Comparison of ENCODE assay signal across 23 mouse cellular contexts in the genomic region with DNA sequence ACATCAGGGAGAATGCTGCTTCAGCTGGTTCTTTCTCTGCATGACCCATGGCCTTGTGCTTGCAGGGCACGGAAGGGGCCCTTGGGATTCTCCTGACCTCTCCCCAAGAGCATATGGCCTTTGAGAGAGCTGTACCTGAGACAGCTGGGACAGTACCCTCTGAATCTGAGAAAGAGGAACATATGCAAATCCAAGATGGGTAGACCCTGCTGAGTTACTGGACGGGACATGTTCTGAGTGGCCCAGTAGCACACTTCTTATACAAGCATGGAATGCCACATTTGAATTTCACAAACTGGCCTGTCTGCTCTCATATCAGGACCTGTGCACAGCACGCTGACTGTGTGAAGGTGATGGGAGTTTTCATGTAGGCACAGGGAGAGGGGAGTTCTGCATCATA.
"Had no signal": no experiment of that assay in that cellular context is flagged by ENCODE, and none has a peak within 500 bp of the region (broad histone marks: within the 10 kb centered on the region; RNA-seq: fewer than 3 reads in every experiment).

No protein-coding gene starts in this region.

- DNase-seq: forebrain, postnatal 0 days; gastrocnemius, postnatal 14 days; gastrocnemius, postnatal 36 days; heart, adult 11 months; heart, adult 2 months; heart, postnatal 14 days; heart, postnatal 36 days; kidney, adult 18-20 months; kidney, adult 9 months; kidney, postnatal 10 days; kidney, postnatal 4 days; liver had no signal

- H3K4me2 ChIP-seq: heart, embryonic 11.5 days; heart, embryonic 13.5 days; heart, embryonic 15.5 days; hindbrain, embryonic 13.5 days; kidney, embryonic 15.5 days; limb, embryonic 12.5 days had no signal

- ATAC-seq: forebrain, postnatal 0 days; hindbrain, postnatal 0 days; intestine, postnatal 0 days had no signal

- H3K4me3 ChIP-seq: heart, adult 2 months; heart, embryonic 13.5 days; heart, embryonic 15.5 days; hindbrain, embryonic 13.5 days; kidney, embryonic 15.5 days; layer of hippocampus, adult 2 months; left cerebral cortex, adult 2 months; limb, embryonic 10.5 days; limb, embryonic 12.5 days had no signal

- H3K36me3 ChIP-seq: heart, embryonic 13.5 days; heart, embryonic 15.5 days; hindbrain, embryonic 13.5 days; kidney, embryonic 15.5 days; limb, embryonic 10.5 days; limb, embryonic 12.5 days had no signal

- H3K27me3 ChIP-seq: heart, embryonic 13.5 days; heart, embryonic 15.5 days; hindbrain, embryonic 13.5 days; kidney, embryonic 15.5 days; limb, embryonic 12.5 days had no signal

- H3K9me3 ChIP-seq: heart, embryonic 13.5 days; heart, embryonic 15.5 days; hindbrain, embryonic 13.5 days; kidney, embryonic 15.5 days; limb, embryonic 10.5 days; limb, embryonic 12.5 days had no signal

- H3K27ac ChIP-seq: heart, adult 2 months; heart, embryonic 13.5 days; heart, embryonic 15.5 days; hindbrain, embryonic 13.5 days; hindbrain, postnatal 0 days; kidney, embryonic 15.5 days; layer of hippocampus, adult 2 months; left cerebral cortex, adult 2 months; limb, embryonic 10.5 days; limb, embryonic 12.5 days had no signal

- H3K9ac ChIP-seq: forebrain, postnatal 0 days; heart, embryonic 13.5 days; heart, embryonic 15.5 days; hindbrain, embryonic 13.5 days; kidney, embryonic 15.5 days; limb, embryonic 12.5 days had no signal

- H3K4me1 ChIP-seq: hindbrain, embryonic 13.5 days; limb, embryonic 10.5 days; limb, embryonic 12.5 days had no signal
